Mouse (Mus musculus): ENCODE data around the gene Shroom2.

DNA sequence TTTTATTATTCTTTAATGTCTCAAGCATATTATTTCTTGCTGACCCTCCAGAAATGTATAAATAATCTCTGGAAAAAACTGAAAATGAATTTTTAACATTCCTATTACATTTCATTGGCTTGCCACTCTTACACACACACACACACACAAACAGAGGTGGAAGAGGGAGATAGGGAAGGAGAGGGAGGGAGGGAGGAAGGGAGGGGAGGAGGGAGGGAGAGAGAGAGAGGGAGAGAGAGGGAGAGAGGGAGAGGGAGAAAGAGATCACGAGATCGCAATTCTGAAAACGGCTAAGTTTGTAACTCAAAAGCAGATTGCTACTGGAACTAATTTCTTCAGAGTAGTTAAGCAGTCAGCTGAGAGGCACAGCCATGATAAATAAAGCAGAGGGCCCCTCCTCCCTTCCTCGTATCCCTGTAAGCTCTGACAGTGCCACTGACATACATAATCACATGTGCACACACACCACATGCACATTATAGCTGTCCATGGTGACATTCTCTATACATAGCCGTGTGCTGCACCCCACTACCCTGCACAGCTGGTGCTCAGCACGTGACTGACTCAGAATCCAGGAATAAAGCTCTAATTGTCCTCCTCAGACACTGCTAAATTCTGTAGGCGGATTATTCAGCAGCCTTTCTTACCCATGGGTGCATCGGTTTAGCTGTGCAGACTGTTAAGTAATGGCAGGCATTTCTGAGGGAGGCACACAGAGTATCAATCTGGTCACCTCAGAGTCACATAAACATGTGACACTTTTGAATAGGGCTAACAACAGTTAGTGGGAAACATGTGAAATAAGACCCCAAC, 113.3 kb downstream of the Shroom2 start:
- TF ChIP-seq CTCF (IDR thresholded peaks at IDR 0.05; ENCODE audit: extremely low read depth, insufficient read depth, low read length) (no peak), POLR2A (IDR thresholded peaks at IDR 0.05; ENCODE audit: extremely low read depth, insufficient read depth, low read length) (no peak)

All from cortical plate, adult 2 months (tissue).